Mouse (Mus musculus): ENCODE measurements around the gene Wdr5. TPM values are rescaled to one million over a fixed set of nuclear protein-coding genes. Genes with fewer than 3 reads are reported as not detected.

Gene Wdr5
- total RNA-seq, 2 experiments from 2014 or later = 29.6 to 33.1 TPM

Other genes with a start within 250 kb of the Wdr5 start
- gene Vav2, start 88.1 kb upstream of the Wdr5 start, total RNA-seq (2021) = 10 to 100 TPM; 24.5 to 25.2 TPM
- 1 to 10 TPM; 6.5 to 8.2 TPM for gene Brd3os, start 72.8 kb upstream of the Wdr5 start, total RNA-seq (2021)
- 10 to 100 TPM; 42.0 to 73.4 TPM for gene Brd3, start 7.5 kb upstream of the Wdr5 start, total RNA-seq (2021)
- 10 to 100 TPM; 52.1 to 52.6 TPM for gene Rxra, start 161.3 kb downstream of the Wdr5 start, total RNA-seq (2021)

Data from adrenal gland, adult 18-20 months (tissue).